Mouse (Mus musculus) spleen, postnatal 36 days (tissue): ENCODE data around the gene Ulk3.

Source experiments
- DNase-seq, 2 experiments: peaks; one replicate each; pipeline ENCODE4 v3.0.0; 2022; ENCODE audit warnings: low spot score in 2 of 2, mixed read lengths in 1 of 2

The Ulk3 gene

GRCm38 (mm10) chr9:57568500-57568899 is 20.8 kb upstream of the Ulk3 start:
- no peak for DNase-seq

DNA sequence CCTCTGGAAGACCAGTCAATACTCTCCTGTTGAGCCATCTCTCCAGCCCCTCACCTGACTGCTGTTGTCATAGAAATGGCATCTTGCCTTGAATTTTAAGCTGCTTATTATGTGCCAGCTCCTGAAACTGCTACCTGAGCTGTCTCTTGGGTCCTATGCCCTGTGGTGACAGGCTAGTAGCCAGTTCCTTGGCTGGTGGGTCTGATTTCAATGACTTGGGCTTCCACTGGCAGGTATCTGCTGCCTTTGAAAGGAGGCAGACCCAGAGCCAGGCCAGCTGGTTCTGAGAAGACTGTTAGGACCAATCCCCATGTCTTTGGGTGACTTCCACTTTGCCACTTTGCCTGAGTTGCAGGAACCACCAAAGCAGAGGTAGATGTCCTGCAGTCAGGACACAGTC is 14.9 kb upstream of the Ulk3 start:
- DNase-seq, result no peak

DNA sequence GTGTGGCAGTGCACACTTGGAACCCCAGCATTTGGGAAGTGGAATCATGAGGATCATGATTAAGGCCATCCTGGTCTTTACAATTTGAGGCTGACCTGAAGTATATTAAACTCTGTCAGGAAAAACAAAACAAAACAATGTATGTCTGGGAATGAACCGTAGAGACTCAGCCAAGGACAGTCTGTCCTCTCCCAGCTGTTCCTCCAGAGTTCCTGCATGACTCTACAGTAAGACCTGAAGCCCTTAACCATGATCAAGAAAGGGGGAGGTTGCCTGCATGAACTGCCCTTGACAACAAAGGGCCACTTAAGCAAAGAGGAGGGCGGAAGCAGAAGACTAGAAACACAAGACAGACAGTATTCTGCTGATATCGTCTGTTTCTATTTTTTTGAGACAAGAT is 13.7 kb upstream of the Ulk3 start:
- DNase-seq, result no peak

GRCm38 (mm10) chr9:57577144-57577849 is 12.0 kb upstream of the Ulk3 start:
- no peak for DNase-seq

DNA sequence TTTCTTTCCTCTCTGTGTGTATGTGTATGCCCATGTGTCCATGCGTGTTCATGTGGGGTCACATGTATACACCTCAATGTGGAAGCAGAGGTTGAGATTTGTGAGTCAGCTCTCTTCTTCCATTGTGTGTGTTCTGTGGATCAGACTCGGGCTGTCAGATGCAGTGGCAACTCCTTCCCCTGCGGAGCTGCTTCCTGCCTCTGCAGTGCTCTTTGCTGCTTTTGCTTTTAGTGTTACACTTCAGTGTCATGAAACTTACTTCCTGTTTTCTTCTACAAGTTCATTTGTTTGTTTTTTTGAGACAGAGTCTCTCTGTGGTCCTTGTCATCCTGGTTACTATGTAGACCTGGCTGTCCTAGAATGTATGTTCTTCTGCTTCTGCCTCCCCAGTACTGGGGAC is 4.3 kb upstream of the Ulk3 start:
- no peak for DNase-seq

DNA sequence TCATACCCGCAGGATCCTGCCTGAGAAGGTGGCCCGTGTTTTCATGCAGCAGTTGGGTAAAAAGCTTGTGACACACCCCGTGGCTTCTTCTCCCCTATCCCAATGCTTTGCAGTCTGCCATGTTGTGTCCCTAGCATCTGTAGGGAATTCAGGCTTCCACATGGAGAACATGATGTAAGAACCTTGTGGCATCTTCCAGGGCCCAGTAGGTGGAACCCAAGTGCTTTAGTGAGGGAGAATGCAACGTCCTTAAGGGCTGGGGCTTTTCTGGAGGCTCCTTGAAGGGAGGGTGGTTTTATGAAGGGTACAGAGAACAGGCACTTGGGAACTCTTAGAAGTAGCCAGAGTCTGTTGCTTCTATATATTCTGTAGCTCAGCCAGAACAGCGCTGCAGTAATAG is 1.5 kb downstream of the Ulk3 start:
- DNase-seq, result no peak

GRCm38 (mm10) chr9:57593454-57594173 is 4.4 kb downstream of the Ulk3 start:
- no peak for DNase-seq

- no peak for DNase-seq
These were observed 4.9 kb downstream of the Ulk3 start for GRCm38 (mm10) chr9:57594174-57594509.

DNA sequence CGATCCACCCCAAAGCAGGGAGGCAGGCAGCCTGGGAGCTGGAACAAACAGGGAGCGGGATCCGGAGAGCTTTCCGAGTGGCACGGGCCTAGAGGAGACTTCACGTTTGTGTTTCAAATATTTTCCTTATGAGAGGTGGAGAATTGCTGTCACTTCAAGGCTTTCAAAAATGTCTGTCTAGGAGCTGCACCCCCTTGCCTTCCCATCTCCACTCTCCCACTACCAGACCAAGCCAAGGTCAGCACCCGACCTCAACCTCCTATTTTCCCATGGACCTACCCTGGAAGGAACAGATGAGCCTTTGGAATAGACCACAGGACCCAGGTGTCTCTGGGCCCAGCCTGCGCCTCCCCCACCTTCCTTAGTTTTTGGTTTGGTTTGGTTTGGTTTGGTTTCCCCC is 8.0 kb downstream of the Ulk3 start:
- DNase-seq, result no peak

- no peak for DNase-seq
These were observed 8.7 kb downstream of the Ulk3 start for GRCm38 (mm10) chr9:57597929-57598382.

DNA sequence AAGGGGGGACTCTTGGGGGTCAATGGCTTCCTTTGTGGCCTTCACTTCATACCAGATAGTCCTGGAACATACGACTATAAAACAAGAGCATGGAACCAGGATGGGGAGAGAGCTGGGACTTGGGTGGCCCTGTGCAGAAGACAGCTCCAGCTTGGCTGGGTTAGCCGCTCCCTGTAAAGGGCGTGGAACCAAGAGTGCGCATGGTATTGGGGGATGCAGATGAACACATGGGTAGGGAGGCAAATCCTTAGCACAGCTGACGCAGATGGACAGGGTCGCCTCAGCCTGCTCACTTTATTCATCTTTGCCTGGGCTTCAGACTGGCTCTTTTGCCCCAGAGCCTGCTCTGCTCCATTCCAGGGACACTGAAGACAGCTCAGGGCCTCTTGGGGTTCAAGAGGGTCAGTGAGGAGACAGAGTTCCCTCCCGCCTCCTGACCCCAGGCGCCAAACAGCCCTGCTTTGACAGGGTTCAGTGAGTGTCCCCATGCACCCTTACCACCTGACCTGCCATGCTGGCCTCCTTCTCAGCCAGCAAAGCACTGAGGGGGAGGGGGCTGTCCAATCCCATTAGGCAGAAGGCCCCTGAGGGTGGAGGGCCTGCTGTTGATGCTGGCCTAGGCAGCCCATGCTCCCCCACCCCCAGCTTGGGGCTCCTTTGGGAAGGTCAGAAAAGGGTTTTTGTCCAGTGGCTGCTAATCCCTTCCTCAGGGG is 9.8 kb downstream of the Ulk3 start:
- DNase-seq, result no peak

DNA sequence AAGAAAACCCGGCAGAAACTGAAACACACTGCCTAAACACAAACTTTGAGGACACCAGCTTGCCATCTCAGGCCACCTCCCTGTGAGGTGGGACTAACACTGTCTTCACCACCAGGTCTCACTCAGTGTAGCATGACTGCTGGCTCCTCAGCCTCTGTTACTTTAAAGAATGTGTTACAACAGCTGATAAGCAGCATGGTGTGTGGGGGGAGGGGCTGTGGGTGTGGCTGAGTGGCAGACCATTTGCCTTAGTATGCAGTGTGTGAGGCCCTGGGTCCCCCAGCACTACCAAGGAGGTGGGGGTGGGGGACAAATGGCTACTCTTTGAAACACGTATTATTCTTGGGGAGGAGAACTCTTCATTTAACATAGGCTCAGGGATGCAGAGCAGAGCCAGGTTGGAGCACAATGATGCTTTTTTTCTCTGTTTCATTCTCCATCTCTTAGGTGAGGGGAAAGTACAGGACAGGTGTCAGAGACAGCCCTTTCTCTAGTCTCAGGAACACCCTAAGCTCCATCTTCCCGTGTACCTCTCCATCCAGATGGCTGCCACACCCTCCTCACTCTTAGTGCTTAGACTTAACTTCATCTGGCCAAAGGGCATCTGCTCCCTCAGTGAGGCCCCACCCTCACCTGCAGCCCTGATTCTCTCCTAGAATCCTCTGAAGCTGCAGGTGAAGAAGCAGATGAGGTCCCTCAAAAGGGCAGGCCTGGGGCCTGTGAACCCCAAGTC is 11.5 kb downstream of the Ulk3 start:
- DNase-seq, result no peak

DNA sequence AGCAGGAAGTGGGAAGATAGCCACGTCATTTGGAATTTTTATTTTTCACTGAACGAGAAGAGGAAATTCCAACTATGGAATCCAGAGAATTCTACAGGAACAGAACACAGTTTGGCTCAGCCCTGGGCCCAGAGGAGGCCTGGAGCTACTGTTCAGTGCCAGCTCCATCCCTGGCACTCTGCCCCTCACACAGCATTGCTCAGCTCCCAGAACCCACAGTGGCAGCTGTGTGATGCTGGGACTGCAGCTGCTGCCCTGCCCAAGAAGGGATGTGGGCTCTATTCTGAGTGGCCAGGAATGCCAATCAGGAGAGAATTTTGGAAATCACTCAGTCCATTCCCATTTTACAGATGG is 12.1 kb downstream of the Ulk3 start:
- DNase-seq, result no peak

DNA sequence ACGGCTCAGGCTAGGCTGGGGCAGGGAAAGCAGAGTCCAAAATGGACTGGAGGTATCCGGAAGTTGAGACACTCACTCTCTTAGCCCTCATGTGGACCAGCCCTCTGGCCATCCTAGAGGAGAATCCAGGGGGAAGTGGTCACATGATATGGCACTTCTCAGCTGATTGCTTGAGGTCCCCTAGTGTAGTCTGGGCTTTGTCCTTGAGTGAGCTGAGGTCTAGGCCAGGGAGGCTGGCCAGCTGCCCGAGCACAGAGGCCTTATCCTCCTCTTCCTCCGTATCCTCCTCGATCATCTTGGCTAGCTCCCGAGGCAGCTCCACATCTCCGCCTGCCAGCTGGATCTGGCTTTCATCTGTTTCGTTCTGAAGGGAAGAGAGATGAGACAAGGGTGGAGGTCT is 12.8 kb downstream of the Ulk3 start:
- no peak for DNase-seq

- DNase-seq, result no peak
These were observed 15.6 kb downstream of the Ulk3 start for GRCm38 (mm10) chr9:57604875-57605274.

DNA sequence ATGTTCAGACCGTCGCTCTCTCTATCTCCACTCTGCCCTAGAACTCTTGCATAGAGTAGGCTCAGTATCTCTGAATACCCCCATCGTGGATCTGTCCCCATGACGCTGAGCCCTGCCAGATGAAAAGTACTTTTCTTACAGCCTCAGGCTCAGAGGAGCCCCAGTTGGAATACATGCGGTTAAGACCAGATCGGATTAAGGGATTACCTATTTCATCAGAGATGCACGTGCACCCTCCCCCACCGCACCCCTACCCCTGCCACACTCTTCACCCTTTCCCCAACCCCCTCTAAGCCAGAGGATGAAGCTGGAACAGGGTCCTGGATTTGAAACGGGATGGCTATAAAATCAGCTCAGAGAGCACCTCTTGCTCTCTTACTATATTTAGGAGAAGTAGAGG is 16.3 kb downstream of the Ulk3 start:
- no peak for DNase-seq

DNA sequence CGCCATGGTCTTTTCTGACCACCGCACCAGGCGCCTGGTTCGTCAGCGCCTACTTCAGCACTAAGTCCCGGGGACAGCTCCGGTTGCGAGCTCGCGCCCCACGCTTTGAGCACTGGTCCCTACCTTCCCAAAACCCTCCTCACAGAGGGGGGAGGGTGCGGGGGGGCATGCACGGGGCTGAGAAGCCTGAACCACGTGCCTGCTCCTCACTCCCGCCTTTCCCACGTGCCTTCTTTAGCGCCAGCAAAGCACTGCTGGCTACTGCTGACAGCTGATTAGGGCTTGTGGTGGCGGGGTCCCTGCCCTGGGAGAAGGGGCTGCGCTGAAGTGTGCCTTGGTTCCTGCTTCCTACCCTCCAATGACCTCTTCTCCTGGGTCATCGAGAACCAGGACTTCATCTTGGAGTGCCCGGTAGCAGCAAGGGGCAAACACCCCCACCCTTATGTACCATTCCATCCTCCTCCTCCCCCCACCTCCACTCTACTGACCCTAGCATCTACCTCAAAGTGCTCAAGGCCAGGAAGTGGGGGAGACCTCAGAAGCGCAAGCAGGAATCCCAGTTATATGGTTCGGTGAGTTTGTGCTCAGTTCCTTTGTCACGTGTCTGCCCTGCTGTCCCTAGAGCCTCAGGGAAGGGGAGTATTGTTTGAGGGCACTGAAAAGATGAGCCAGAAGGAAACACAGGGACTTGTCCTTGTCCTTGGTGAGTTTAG is 17.0 kb downstream of the Ulk3 start, which contains the start of gene Cplx3:
TSS of gene Cplx3 (minus strand) at position 143 of the 713 bp plus-strand sequence.
- no peak for DNase-seq

DNA sequence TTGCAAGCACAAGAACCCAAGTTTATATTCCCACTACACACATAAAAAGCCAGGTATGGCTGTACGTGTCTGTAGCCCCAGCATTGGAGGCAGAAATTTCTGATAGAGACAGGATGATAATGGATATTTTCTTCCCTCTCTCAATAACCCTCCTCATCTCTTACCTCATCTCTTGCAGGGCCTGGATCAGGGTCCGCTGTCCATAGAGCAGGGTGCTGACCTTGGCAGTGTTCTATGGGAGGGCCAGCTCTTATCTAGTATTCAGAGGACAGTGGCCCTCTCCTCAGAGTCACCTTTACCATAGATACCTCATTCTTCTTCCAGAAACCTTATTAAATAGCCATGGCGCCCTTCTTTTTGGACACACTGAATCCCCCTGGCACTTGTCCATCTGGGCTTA is 20.6 kb downstream of the Ulk3 start:
- DNase-seq, result no peak

DNA sequence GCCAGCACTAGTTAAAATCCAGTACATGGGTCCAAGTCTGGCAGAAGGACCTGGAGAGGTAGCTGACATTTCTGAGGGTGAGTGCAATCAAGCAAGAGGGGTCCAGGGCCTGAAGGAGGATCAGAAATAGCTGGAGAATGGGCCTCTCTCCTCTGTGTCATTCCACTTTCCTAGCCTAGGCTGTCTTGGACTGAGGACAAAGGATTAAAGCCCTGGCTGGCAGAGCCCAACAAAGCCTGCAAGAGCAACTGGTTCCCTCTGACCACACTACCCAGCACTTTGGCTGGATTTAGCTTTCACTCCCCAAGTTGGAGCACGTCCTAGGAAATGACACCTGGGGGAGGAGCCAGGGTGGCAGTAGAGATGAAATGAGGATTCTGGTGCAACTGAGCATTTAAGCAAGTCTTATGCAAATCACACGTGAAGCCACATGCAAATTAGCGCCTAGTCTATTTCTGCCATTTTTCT is 21.1 kb downstream of the Ulk3 start:
- DNase-seq, result no peak

- DNase-seq, result no peak
These were observed 23.3 kb downstream of the Ulk3 start for GRCm38 (mm10) chr9:57612587-57612986.

DNA sequence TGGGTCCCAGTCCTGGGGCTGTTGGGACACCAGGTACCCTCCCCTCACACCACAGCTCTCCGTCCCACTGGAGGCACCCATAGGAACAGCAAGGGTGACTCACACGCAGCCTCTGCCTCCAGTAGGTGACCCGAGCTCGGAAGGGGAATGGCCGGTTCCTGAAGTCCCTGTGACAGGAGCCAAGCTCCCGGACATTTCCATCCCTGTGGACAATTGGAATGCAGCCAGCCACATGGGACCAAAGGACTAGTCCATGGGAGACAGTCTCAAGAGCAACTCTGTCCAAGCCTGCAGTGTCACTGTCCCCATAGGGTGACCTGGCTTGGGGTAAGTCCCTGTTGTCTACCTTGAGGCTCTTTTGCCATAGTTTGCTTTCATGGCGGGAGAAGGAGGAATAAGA is 24.7 kb downstream of the Ulk3 start:
- no peak for DNase-seq

DNA sequence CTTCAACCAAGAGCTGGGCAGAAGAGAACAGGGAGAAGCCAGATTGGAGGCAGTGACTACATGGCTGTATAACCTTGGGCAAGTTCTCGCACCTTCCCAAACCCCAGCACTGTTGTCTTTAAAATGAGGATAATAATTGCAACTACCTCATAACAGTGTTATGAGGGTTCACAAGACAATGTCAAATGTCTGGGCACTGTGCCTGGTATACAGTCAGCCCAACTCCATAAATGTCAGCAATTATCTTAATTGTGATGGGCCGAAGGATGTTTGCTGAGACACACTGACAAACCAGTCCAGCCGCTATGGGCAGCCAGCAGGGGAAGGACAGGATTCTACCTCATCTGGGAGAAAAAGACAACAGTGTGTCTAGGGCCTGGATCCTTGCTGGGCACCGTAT is 25.5 kb downstream of the Ulk3 start:
- no peak for DNase-seq
